Mouse (Mus musculus) retina, postnatal 1 day (tissue): Measurements from ENCODE around the gene Pabpc4.
A peak's percentile ranks its signal among the peaks of the same experiment; 100 is the strongest.

Source experiments
- DNase-seq: peaks from one replicate; pipeline ENCODE4 v3.0.0-alpha.2; 2012

Gene Pabpc4

DNA sequence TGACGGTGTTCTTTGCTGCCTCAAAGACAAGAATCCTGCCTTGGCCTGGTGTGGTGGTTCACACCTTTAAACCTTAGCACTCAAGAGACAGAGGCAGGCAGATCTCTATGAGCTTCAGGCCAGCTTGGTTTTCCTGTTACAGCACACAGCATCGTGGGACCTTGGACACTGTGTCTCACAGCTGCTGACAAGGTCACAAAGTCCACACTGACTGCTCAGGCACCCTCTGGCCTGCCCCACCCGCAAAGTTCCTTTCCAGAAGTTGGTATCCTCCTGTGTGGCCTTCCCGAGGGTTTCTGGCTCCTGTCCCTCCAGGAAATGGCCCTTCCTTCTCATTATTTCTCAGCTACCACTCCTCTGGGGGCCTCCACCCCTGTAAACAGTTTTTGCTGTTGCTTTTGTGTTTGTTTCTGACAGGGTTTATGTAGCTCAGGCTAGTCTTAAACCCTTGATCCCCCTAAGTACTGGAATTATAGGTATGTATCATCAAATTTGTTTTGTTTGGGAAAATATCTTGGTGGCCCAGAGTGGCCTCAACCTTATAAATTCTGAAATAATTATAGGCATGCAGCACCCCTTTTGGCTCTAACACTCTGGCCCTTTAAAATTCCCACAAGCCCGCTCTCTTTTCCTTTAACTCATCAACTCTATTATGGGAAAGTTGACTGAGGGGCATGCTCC, at the start of gene Pabpc4:
Pabpc4 (plus strand) TSS at position 631 of the 681 bp plus-strand sequence.
- no peak for DNase-seq

DNA sequence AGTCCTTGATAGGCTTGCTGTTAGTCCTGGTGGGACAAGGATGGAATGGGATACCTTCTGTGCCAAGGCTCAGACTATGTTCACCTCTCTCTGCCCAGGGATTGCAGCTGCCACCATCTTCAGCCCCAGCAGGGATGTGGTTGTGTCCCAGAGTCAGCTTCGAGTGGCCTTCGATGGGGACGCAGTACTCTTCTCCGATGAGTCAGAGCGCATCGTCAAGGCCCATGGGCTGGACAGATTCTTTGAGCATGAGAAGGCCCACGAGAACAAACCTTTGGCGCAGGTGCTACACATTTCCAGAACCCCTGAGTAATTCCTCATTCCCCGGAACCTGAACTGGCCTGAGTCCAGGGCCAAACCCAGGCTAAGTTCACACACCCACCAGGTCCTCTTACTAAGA, 48.2 kb upstream of the Pabpc4 start:
- DNase-seq: no peak

DNA sequence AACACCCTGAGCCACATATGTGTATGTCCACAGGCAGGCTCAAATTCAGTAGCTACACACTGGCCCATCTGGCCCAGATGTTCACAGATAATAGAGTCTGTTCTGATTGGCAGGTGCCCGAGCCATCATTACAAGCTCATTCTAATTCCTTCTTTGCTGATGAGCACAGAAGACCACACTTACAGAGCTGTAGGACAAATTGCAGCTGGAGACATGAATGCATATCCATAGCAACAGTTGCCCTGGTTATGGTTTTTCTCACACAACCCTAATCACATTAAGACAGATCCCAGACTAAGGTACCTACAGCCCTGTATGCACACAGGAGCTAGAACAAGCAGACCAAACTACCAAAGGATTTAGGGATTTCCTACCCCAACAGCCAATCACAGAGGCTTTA, 46.8 kb upstream of the Pabpc4 start:
- peak; percentile 29 for DNase-seq

GRCm38 (mm10) chr4:123216782-123217181, 45.4 kb upstream of the Pabpc4 start:
- DNase-seq: peak; percentile 67

DNA sequence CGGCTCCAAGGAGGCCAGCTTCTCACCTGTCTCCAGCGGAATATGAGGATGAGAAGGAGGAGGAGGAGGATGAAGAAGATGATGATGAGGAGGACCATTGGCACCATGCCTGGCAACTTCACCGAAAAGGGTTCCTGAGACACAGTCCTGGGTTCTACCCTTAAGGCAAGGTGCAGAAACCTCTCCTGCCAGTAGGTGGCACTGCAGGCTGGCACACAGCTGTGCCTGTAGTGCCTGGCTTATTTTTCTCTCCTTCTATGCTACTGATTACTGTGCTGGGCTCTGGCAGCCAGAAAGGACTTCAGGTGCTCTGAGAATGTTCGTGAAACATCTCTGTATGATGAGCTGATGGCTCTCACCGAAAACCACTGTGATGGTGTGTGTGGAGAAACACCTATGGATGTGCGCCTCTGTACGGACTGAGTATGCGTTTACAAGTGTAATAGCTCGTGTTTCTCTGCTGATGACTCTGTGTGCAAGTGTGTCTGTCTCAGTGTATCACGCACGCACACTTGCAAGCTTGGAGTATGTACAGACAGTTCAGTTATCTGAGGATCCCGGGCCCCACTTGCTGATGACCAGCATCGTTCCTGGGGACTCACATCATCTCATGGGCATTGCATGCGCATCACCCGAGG, 42.3 kb upstream of the Pabpc4 start:
- DNase-seq: peak; percentile 80

- DNase-seq: no peak
Measured at GRCm38 (mm10) chr4:123220637-123221036, 41.5 kb upstream of the Pabpc4 start.

DNA sequence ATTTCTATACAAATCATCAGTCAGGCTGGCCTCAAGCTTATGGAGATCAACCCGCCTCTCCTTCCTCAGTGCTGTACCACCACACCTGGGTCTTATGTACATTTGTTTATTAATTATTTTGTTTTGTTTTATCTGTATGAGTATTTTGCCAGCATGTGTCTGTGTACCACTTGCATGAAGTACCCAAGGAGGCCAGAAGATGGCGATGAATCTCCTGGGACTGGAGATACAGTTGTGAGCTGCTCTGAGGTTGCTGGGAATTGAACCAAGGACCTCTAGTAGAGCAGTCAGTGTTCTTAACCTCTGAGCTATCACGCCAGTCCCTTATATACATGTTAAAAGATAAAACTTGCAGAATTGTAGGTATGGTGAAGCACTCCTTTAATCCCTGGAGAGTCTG, 38.8 kb upstream of the Pabpc4 start:
- peak; percentile 57 for DNase-seq

- peak; percentile 79 for DNase-seq
Measured at GRCm38 (mm10) chr4:123225718-123226403, 36.3 kb upstream of the Pabpc4 start.

DNA sequence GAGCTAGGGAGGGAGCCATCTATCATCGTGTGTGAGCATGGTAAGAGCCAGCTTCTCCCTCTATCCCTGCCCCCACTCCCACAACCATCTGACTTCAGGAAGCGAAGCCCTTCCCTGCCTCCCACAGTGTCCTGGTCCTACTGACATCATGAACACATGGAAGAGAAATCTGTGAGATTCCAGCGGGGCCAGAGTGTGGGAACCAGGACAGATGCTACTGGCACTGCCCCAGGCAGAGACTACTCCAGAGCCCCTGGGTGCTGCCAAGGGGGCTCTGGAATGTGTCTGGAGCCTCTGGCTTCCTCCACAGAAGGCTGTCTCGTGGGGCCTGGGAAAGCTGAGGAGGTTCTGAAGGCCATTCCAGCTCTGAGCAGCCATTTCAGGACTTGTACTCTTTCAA, 34.4 kb upstream of the Pabpc4 start:
- DNase-seq: peak; percentile 75

DNA sequence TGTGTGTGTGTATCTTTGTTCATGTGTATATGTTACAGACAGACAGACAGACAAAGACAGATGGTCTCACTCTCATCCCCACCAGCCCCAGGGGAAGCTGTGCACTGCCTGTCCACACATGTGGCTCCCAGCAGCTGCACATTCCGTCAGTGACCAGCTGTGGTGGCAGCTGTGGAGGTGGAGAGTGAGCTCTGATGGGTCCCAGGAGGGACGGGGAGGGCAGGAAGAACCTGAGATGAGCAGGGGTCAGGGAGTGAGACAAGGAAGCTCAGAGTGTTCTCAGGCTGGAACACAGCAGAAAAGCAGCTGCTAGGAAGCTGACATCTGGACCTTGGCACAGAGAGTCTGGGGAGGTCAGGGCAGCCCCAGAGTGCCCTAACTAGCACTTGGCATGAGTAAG, 33.9 kb upstream of the Pabpc4 start:
- DNase-seq: peak; percentile 43

DNA sequence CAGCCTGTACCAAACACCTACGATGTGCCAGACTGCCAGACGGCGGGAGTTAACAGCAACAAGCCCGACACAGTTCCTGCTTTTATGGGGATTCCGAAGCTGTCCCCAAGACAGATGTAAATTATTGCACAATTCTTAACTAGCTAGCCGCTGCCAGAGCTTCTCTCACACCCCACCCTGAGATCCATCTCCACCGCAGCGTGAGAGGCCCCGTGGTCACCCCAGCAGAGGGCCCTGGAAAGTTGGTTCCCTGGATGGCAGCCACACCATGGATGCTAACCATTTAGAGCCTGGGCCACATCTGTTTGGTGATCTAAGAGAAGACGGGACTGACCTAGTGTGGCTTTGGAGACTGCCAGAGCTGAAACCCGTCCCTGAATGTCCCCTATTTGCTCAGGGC, 33.0 kb upstream of the Pabpc4 start:
- no peak for DNase-seq

DNA sequence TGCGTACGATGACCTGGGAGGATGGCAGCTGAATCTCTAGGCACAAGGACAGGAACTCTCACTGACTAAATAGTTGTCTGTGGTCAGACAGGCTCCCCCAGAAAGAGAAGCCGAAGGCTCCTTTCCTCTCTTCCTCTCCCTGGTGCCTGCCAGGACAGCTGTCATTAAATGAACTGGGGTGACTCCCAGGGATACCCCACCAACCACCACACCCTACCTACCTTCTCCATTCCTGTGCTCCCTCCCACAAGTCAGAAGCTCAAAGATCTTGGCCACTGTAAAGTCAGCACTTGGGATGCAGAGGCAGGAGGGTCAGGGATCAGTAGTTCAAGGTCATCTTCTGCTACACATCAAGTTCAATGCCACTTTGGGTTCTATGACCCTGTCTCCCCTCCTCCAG, 29.3 kb upstream of the Pabpc4 start:
- DNase-seq: no peak

- DNase-seq: peak; percentile 84
Measured at GRCm38 (mm10) chr4:123233492-123234084, 28.6 kb upstream of the Pabpc4 start, which contains the start of gene Heyl. Gene Heyl (plus strand): TSS chr4:123233556.

- DNase-seq: no peak
Measured at GRCm38 (mm10) chr4:123235835-123236430, 26.2 kb upstream of the Pabpc4 start.

DNA sequence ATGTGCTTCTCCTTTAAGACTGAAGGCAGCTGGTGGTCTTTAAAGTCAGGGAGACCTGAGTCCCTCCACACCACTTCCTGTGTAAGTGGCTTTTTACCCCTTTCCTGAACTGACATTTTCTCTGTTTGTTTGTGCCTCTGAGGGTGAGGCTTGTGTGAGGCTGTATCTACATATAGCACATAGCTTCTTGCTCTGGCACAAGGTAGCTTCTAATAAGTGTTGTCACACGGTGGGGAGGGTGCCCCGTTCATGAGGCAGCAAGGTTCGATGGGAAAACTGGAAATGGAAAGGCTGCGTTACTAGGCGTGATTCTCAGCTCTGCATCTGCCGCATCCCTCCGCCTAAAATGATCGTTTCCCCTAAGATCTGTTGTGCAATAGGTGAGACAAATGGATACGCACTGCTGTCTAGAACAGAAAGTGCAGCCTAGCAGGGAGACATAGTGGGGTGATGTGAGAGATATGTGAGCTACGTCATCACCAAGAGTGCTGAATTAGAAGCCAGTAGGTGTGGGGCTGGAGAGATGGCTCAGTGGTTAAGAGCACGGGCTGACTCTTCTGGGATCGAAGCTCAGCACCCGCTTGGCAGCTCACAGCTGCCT, 25.6 kb upstream of the Pabpc4 start:
- DNase-seq: no peak

DNA sequence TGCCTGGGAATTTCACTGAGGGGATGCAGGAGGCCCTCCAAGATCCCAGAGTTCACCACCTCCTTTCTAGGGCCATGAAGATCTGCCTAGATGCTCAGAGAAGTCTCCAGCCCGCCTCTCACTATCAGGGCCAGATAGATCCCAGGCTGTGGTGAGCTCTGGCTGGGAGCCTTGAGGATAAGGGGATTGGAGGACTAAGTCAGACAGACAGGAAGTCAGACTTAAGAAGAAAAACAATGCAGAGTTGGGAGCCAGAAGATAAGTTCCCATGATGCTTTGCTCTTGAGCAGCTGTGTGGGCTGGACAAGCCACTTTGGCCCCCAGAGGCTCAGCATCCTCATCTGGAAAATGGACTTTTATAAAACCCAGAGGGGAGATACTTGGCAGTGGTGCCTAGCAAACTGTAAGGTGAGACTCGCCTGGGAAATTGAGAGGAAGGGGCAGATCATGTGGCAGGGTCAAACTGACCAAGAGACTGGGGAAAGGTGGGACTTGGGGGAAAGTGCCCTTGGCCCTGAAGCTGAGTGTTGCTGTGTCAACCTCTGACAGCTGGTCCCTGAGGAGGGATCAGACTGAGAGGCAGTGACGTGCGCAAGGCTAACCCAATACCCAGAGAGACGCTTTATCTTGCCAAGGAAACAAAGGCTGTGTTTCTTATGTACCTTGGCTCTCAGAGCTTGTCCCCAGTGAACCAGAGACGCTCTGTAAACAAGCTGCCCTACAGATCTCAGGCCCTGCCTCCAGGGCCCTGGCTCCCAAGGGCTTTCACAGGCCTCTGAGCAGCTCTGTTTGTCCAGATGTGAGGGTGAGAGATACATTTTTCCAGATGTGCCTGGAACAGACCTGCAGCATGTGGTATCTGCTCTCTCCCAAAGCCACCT, 24.5 kb upstream of the Pabpc4 start:
- DNase-seq: no peak

DNA sequence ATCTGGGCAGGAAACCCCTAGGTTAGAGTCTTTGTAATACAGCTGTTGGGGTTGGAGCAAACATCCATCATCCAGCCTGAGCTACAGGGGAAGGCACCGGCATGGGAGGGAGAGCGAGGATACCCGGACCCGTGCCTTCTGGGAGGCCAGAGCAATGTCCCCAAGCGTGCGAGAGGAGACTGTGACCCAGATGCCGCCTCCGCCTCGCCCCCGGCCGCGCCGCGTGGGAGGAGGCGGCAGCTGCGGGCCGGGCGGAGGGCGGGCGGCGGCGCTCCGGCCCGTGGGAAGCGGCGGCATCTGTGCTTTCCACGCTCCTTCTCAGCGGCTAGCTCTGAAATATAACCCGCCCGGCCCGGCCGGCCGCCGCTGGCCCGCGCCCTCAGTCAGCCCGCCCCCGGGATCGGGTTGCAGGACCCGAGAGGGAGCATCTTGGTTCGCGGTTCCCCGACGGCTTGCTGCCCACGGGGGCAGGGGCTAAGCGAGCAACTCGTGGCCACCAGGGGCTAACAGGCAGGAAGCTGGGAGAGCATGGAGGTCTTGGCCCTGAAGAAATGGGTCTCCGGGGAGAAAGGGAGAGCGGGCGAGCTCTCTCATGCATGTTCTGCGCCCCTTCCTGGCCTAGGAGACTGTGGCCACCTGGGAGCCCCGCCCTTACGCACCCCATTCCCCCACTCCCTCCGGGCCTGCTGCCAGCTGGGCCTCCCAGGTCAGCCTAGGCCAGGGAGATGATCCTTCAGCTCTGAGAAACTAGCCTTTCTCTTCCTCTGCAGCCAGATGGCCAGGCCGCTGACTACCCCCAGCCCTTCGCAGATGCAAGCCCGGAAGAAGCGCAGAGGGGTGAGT, 22.6 kb upstream of the Pabpc4 start:
- DNase-seq: peak; percentile 92

GRCm38 (mm10) chr4:123246221-123246620, 15.9 kb upstream of the Pabpc4 start:
- DNase-seq: no peak

- no peak for DNase-seq
Measured at GRCm38 (mm10) chr4:123246651-123247050, 15.5 kb upstream of the Pabpc4 start.

DNA sequence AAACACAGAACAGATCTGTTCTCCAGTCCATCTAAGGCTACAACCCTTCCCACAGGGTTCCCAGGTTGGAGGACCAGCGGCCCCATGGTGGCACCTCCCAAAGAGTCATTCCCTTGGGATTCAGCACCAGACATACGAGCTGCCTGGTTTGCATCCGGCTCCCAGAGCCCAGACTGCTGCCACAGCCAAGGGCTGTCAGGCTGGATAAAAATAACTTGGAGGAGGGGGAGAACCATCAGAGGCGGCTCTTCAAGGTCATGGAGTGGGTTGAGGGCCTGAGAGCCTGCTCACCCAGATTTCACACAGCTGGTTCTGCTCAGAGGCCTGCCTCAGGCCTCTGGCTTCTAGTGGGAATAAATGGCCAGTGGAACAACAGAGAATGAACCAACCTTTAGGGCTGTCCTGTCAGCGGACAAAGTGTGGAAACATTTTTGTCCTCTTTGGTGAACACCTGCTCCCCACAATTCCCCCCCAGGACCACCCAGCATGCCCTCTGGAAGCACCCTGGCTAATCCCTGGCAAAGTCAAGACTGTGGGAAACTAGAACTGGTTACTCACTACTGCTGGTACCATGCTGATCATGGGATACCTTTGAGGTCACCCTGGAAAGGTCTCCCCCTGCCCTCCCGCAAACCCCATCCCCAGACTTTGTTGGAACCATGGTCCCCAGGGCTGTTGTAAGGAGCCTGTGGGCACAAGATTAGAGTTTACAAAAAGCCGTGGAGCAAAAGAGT, 14.8 kb upstream of the Pabpc4 start:
- peak; percentile 34 for DNase-seq
